Mouse (Mus musculus) hindbrain, embryonic 10.5 days (tissue): ENCODE results near the gene Wnt3a. TPM values are rescaled to one million over a fixed set of nuclear protein-coding genes. Genes with fewer than 3 reads are reported as not detected.
A peak's percentile ranks its signal among the peaks of the same experiment; 100 is the strongest.

Experiments used
- DNase-seq: peaks from one replicate; pipeline ENCODE4 v3.0.0-alpha.2; 2017; ENCODE audit warnings: low spot score
- H3K27ac ChIP-seq: fragments of 300-500 bp; sonication (generic); 2 replicates; pipeline ENCODE4 v1.5.1; 2016; ENCODE audit warnings: mild to moderate bottlenecking, moderate library complexity
- H3K27me3 ChIP-seq: fragments of 300-500 bp; sonication (generic); 2 replicates; pipeline ENCODE4 v1.6.1; 2016; ENCODE audit warnings: mild to moderate bottlenecking; ENCODE audit not compliant: poor library complexity, insufficient read depth, severe bottlenecking
- H3K36me3 ChIP-seq: fragments of 300-500 bp; sonication (generic); 2 replicates; pipeline ENCODE4 v1.6.1; 2016; ENCODE audit warnings: mild to moderate bottlenecking, moderate library complexity
- H3K4me1 ChIP-seq: fragments of 300-500 bp; sonication (generic); replicated peaks from 2 replicates; pipeline ENCODE4 v1.6.1; 2016; ENCODE audit warnings: mild to moderate bottlenecking
- H3K4me3 ChIP-seq: fragments of 300-500 bp; sonication (generic); 2 replicates; pipeline ENCODE4 v1.5.1; 2016; ENCODE audit warnings: mild to moderate bottlenecking, moderate library complexity
- H3K9me3 ChIP-seq: fragments of 300-500 bp; sonication (generic); 2 replicates; pipeline ENCODE4 v1.6.1; 2016; ENCODE audit warnings: mild to moderate bottlenecking, moderate library complexity
- WGBS: fragments of 180-500 bp; shearing (Covaris S2); methylation state at CpG from one replicate; pipeline ENCODE4 v1.1.7; 2016; 5-methylcytosine and 5-hydroxymethylcytosine counted together
- polyA plus RNA-seq: library from polyadenylated mRNA; unstranded; fragments of >200 nt; fragmentation: Nextera tagmentation; extraction: Ambion mirVana; gene quantifications from 2 replicates; pipeline ENCODE4 v1.2.1, GENCODE M21; 2016

The Wnt3a gene
- polyA plus RNA-seq: 14.2 and 18.2 TPM in 2 replicates

- Histone ChIP-seq H3K27me3 (peaks cover 90% of the 10 kb centered on the region), H3K4me3 (peak within 1 kb of the TSS; percentile 55), H3K9me3 (no peaks in the 10 kb centered on the region), H3K27ac (peak within 1 kb of the TSS; percentile 85), H3K36me3 (no peaks in the 10 kb centered on the region), H3K4me1 (peaks cover 51% of the 10 kb centered on the region)
- no peak for DNase-seq
- under 1% methylated on average over 60 of the region's 60 CpGs for WGBS
Observed at GRCm38 (mm10) chr11:59290702-59291303, at the start of gene Wnt3a. Wnt3a (minus strand) TSS chr11:59290752.

DNA sequence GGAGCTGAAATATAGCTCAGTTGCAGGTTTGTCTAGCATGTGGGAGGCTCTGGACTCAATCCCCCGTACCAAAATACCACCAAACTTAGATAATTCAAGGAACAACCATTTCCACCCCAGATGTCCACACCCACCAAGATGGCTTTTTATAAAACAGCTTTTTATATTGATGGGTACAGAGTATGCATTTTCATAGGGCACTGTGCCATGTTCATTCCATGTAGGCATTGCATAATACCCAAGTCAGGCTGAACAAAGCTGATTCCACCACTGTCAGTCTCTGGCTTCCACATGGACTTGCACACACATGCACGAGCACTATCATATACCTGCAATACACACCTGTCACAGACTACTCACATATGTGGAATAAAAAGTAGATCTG lies 48.2 kb upstream of the Wnt3a start:
- Histone ChIP-seq H3K27ac (no peak overlapping the region), H3K4me3 (no peak overlapping the region), H3K36me3 (no peaks in the 10 kb centered on the region), H3K9me3 (no peaks in the 10 kb centered on the region), H3K27me3 (peaks cover 13% of the 10 kb centered on the region; the same call in 1 of the 2 replicates), H3K4me1 (peaks cover 28% of the 10 kb centered on the region)
- WGBS: 92% methylated on average over 2 of the region's 2 CpGs
- DNase-seq: no peak

DNA sequence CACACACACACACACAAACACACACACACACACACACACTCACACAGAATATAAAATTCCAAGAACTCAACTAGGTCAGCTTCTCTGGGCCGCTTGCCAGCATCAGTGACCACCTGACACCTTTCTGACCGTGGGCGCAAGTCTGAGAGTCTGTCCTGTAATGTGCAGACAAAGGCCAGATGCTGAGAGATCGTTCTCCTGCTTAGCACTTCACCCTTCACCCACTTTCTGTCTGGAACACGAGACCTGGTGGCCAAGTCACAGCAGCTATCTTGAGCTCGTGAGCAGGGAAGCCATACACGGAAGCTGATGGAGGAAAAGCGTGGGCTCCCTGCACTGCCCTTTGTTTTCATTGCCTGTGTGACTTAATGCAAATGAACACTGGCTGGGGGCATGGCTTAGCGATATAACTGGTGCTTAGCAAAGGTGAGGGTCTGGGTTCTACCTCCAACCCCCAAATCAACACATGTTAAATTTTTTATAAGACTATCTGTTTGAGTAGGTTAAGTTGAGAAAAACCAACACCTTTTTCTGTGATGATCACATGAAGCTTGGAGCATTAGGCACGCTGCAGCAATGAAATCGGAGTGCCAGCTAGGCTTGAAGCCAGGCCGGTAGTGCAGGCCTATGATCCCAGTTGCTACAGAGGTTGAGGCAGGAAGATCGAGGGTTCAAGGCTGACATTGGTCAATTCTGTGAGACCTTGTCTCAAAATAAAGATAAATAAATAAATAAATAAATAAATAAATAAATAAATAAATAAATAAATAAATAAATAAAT lies 47.6 kb upstream of the Wnt3a start:
- Histone ChIP-seq H3K27ac (peak overlapping the region; percentile 13; the same call in 1 of the 2 replicates), H3K27me3 (peaks cover 15% of the 10 kb centered on the region; the same call in 1 of the 2 replicates), H3K9me3 (no peaks in the 10 kb centered on the region), H3K4me1 (peaks cover 32% of the 10 kb centered on the region), H3K4me3 (no peak overlapping the region), H3K36me3 (no peaks in the 10 kb centered on the region)
- no peak for DNase-seq
- WGBS: 74% methylated on average over 13 of the region's 13 CpGs

DNA sequence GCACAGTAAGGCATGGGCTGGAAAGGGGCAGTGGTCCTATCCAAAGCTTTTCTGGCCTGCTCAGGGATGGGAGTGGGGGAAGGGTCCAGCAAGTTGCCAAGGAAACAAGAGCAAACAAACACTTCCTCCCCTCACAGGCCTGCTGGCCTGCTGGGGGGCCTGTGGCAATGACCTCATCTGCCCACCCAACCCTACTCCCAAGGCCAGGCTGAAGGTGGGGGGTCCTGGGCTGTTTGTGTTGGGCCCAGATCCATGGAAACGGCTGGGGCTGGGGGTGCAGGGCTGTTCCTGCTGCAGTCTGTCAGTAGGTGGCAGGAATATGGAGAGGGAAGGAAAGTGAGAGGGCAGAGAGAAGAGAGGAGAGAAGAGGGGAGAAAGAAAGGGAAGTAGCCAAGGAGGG lies 45.8 kb upstream of the Wnt3a start:
- DNase-seq: peak; percentile 61
- H3K9me3 ChIP-seq: no peaks in the 10 kb centered on the region
- peaks cover 43% of the 10 kb centered on the region for H3K4me1 ChIP-seq
- H3K27me3 ChIP-seq: peaks cover 12% of the 10 kb centered on the region; the same call in 1 of the 2 replicates
- peak overlapping the region; percentile 78 for H3K27ac ChIP-seq
- WGBS: 10% methylated on average over 1 of the region's 1 CpGs
- 0 out of 2 replicates have a peak, but pooled peaks cover 2% of the 10 kb centered on the region for H3K36me3 ChIP-seq
- H3K4me3 ChIP-seq: no peak overlapping the region

- Histone ChIP-seq H3K27ac (peak overlapping the region; percentile 78), H3K27me3 (peaks cover 16% of the 10 kb centered on the region; the same call in 1 of the 2 replicates), H3K9me3 (no peaks in the 10 kb centered on the region), H3K4me1 (peaks cover 47% of the 10 kb centered on the region), H3K36me3 (0 out of 2 replicates have a peak, but pooled peaks cover 7% of the 10 kb centered on the region), H3K4me3 (no peak overlapping the region)
- 42% methylated on average over 2 of the region's 2 CpGs for WGBS
- no peak for DNase-seq
Observed at GRCm38 (mm10) chr11:59335942-59336341, 45.4 kb upstream of the Wnt3a start.

DNA sequence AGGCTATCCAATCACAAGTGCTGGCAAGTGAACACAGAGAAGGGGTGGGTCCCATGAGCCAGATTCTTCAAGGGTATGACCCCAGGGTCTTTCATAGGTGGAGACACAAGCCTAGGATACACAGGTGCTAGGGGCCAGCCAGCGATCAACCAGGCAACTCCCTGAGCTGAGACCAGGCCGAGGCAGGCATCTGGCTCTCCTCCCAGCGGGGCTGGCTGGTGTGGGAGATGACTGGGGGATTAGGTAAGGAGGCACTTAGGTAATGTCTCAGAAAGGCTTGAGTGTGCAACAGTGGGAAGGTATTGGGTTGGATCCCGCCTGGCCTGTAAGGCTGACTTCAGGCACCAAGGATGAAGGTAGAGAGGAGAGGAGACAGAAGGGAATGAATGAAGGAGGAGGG lies 44.6 kb upstream of the Wnt3a start:
- no peak for DNase-seq
- no peaks in the 10 kb centered on the region for H3K9me3 ChIP-seq
- no peak overlapping the region for H3K4me3 ChIP-seq
- no peak overlapping the region for H3K27ac ChIP-seq
- peaks cover 18% of the 10 kb centered on the region for H3K27me3 ChIP-seq
- H3K36me3 ChIP-seq: 0 out of 2 replicates have a peak, but pooled peaks cover 10% of the 10 kb centered on the region
- 87% methylated on average over 4 of the region's 4 CpGs for WGBS
- peaks cover 55% of the 10 kb centered on the region for H3K4me1 ChIP-seq

GRCm38 (mm10) chr11:59332938-59333337 lies 42.4 kb upstream of the Wnt3a start:
- 0 out of 2 replicates have a peak overlapping the region, but pooled peaks have one; percentile 12 for H3K27ac ChIP-seq
- H3K27me3 ChIP-seq: peaks cover 32% of the 10 kb centered on the region
- H3K4me3 ChIP-seq: no peak overlapping the region
- 54% methylated on average over 9 of the region's 9 CpGs for WGBS
- peaks cover 75% of the 10 kb centered on the region for H3K4me1 ChIP-seq
- no peak for DNase-seq
- 0 out of 2 replicates have a peak, but pooled peaks cover 10% of the 10 kb centered on the region for H3K36me3 ChIP-seq
- H3K9me3 ChIP-seq: no peaks in the 10 kb centered on the region

DNA sequence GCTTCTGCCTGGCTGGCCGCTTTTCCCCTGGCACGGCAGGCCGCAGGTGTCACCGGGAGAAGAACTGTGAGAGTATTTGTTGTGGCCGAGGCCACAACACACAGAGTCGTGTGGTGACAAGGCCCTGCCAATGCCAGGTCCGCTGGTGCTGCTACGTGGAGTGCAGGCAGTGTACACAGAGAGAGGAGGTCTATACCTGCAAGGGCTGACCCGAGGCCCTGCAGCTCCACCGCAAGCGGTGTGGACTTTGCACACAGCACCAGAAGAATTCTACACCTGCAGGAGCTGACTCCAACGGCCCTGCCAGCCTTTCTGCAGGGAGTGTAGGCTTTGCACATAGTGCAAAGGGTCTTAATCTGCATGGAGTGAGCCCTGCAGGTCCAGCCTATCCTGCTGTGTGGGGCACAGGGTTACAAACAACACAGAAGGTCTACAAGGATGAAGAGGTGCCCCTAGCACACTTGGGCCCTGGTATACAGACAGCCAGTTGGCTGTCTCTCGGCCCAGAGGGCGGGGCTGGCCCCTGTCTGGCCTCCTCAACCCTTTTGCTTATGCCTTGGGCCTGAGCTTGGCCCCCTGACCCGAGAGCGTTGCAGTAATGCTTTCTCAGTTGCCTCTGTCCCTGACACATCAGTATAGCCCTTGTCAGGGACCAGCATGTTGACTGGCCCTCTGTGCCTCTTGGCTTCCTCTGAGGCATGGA lies 40.8 kb upstream of the Wnt3a start:
- Histone ChIP-seq H3K9me3 (no peaks in the 10 kb centered on the region), H3K27ac (peak overlapping the region; percentile 40; the same call in 1 of the 2 replicates), H3K4me1 (peaks cover 67% of the 10 kb centered on the region), H3K4me3 (no peak overlapping the region), H3K36me3 (0 out of 2 replicates have a peak, but pooled peaks cover 10% of the 10 kb centered on the region), H3K27me3 (peaks cover 32% of the 10 kb centered on the region)
- WGBS: 80% methylated on average over 16 of the region's 16 CpGs
- no peak for DNase-seq

DNA sequence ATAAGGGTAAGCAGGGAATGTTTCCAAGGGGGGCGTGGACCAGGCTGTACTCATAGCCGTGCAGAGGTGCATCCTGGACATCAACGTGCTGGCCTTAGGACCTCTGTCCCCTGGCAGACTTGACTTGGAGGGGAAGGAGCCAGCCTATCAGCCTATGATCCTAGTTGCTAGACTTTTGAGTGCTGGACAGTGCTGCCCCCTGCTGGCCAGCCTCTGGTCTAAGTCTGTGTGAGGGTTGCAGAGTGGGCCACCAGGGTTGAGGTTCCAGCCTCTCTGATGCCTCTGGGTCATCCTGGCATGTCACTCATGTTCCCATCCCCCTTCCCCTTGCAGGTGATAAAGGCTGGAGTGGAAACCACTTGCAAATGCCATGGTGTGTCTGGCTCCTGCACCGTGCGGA lies 40.0 kb upstream of the Wnt3a start:
- no peak overlapping the region for H3K4me3 ChIP-seq
- peaks cover 62% of the 10 kb centered on the region for H3K4me1 ChIP-seq
- 44% methylated on average over 5 of the region's 5 CpGs for WGBS
- H3K36me3 ChIP-seq: 0 out of 2 replicates have a peak, but pooled peaks cover 10% of the 10 kb centered on the region
- peak overlapping the region; percentile 45; the same call in 1 of the 2 replicates for H3K27ac ChIP-seq
- peak; percentile 79 for DNase-seq
- no peaks in the 10 kb centered on the region for H3K9me3 ChIP-seq
- peaks cover 32% of the 10 kb centered on the region for H3K27me3 ChIP-seq

DNA sequence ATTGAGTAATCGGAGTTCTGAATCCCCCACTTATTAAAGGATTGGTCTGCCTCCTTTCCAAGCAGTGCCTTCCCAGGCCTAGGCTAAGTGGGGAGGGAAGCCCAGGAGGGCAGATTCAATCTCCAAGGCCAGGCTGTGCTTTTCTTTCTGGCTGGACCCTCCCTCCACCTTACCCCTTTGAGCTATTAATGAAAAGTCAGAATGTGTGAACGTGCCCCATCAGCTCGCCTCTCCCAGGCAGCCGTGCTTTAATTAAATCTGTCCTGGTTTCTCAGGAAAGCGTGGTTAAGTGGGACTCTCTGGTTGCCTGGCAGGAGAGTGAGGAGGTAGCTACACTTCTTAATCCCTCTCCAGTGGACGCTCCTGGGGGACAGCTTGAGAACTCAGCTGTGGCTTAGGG lies 39.1 kb upstream of the Wnt3a start:
- Histone ChIP-seq H3K36me3 (0 out of 2 replicates have a peak, but pooled peaks cover 10% of the 10 kb centered on the region), H3K4me3 (no peak overlapping the region), H3K27me3 (peaks cover 27% of the 10 kb centered on the region), H3K9me3 (no peaks in the 10 kb centered on the region), H3K4me1 (peaks cover 59% of the 10 kb centered on the region), H3K27ac (peak overlapping the region; percentile 70)
- WGBS: 22% methylated on average over 6 of the region's 6 CpGs
- DNase-seq: no peak

GRCm38 (mm10) chr11:59327625-59328024 lies 37.1 kb upstream of the Wnt3a start:
- Histone ChIP-seq H3K4me3 (no peak overlapping the region), H3K4me1 (peaks cover 51% of the 10 kb centered on the region), H3K36me3 (0 out of 2 replicates have a peak, but pooled peaks cover 10% of the 10 kb centered on the region), H3K9me3 (no peaks in the 10 kb centered on the region), H3K27ac (no peak overlapping the region; the same call in 1 of the 2 replicates), H3K27me3 (peaks cover 21% of the 10 kb centered on the region)
- DNase-seq: no peak
- 83% methylated on average over 18 of the region's 18 CpGs for WGBS

GRCm38 (mm10) chr11:59324777-59325176 lies 34.2 kb upstream of the Wnt3a start:
- H3K4me3 ChIP-seq: no peak overlapping the region

More at GRCm38 (mm10) chr11:59324777-59325176, 34.2 kb upstream of the Wnt3a start:
- no peaks in the 10 kb centered on the region for H3K9me3 ChIP-seq
- peaks cover 10% of the 10 kb centered on the region; the same call in 1 of the 2 replicates for H3K27me3 ChIP-seq
- H3K27ac ChIP-seq: no peak overlapping the region
- no peak for DNase-seq
- H3K36me3 ChIP-seq: no peaks in the 10 kb centered on the region
- peaks cover 26% of the 10 kb centered on the region for H3K4me1 ChIP-seq
- WGBS: 86% methylated on average over 5 of the region's 5 CpGs
